ENCODE assay signal across 22 mouse cellular contexts in genomic region chr1:186267317-186267716, GRCm38 (mm10).
"Had no signal": no experiment of that assay in that cellular context is flagged by ENCODE, and none has a peak within 500 bp of the region (broad histone marks: within the 10 kb centered on the region; RNA-seq: fewer than 3 reads in every experiment).

No protein-coding gene starts in this region.

- H3K4me1 ChIP-seq: midbrain, embryonic 10.5 days had no signal

- H3K4me3 ChIP-seq: limb, embryonic 15.5 days; midbrain, embryonic 10.5 days; midbrain, embryonic 13.5 days; myocyte had no signal

- H3K27ac ChIP-seq: kidney, postnatal 0 days; limb, embryonic 15.5 days; liver, embryonic 14.5 days; macrophage; midbrain, embryonic 10.5 days; midbrain, embryonic 13.5 days; stomach, postnatal 0 days had no signal

- H3K9me3 ChIP-seq: limb, embryonic 15.5 days; midbrain, embryonic 10.5 days had no signal

- H3K4me2 ChIP-seq: limb, embryonic 15.5 days; liver, embryonic 11.5 days; lung, embryonic 14.5 days; midbrain, embryonic 13.5 days had no signal

- H3K36me3 ChIP-seq: limb, embryonic 15.5 days; midbrain, embryonic 10.5 days; midbrain, embryonic 13.5 days had no signal

- ATAC-seq: liver, postnatal 0 days; lung, postnatal 0 days; midbrain, embryonic 13.5 days; midbrain, embryonic 16.5 days had no signal

- DNase-seq: kidney, adult 2 months; kidney, postnatal 25 days; left cerebral cortex, postnatal 4 days; liver, postnatal 0 days; lung, embryonic 14.5 days; right cerebral cortex, adult 18-20 months; right cerebral cortex, postnatal 14 days; right cerebral cortex, postnatal 4 days; thymus, adult 2 months; thymus, postnatal 14 days; thymus, postnatal 4 days had no signal

- H3K9ac ChIP-seq: limb, embryonic 15.5 days; liver, embryonic 14.5 days; liver, postnatal 0 days; lung, embryonic 14.5 days; midbrain, embryonic 13.5 days had no signal

- H3K27me3 ChIP-seq: limb, embryonic 15.5 days; midbrain, embryonic 13.5 days had no signal
